Mouse (Mus musculus) urinary bladder, postnatal 14 days (tissue): ENCODE measurements at regions not wholly inside any gene's neighbourhood (a gene's known extent, or its start where the extent isn't known, plus 50 kb on each side); places are given as distances from the start of the nearest gene placed in this dataset.
"Not testable (repeated sequence)": the region's sequence is repeated elsewhere in the genome, so short reads cannot be mapped to it uniquely, and the experiment has no call there.

Experiments used
- DNase-seq: peaks from one replicate; pipeline ENCODE4 v3.0.0; 2021; ENCODE audit warnings: low spot score

GRCm38 (mm10) chr6:102005627-102006026, 567.3 kb downstream of the Cntn3 start:
- no peak for DNase-seq

GRCm38 (mm10) chr6:101998181-101998580, 574.7 kb downstream of the Cntn3 start:
- DNase-seq: no peak

- DNase-seq: no peak
These were observed 575.3 kb downstream of the Cntn3 start for GRCm38 (mm10) chr6:101997629-101998028.

- DNase-seq: no peak
These were observed 580.1 kb downstream of the Cntn3 start for GRCm38 (mm10) chr6:101992815-101993214.

GRCm38 (mm10) chr6:101981656-101982055, 591.2 kb downstream of the Cntn3 start:
- DNase-seq: no peak

GRCm38 (mm10) chr6:101979213-101979612, 593.7 kb downstream of the Cntn3 start:
- no peak for DNase-seq

- no peak for DNase-seq
These were observed 587.2 kb upstream of the Pdzrn3 start for GRCm38 (mm10) chr6:101964941-101965340.

GRCm38 (mm10) chr6:101961476-101961875, 583.8 kb upstream of the Pdzrn3 start:
- DNase-seq: not testable (repeated sequence)

GRCm38 (mm10) chr6:101949681-101950080, 572.0 kb upstream of the Pdzrn3 start:
- DNase-seq: no peak

- DNase-seq: no peak
These were observed 571.3 kb upstream of the Pdzrn3 start for GRCm38 (mm10) chr6:101948950-101949349.

GRCm38 (mm10) chr6:101940266-101940866, 562.7 kb upstream of the Pdzrn3 start:
- no peak for DNase-seq

- DNase-seq: no peak
These were observed 560.8 kb upstream of the Pdzrn3 start for GRCm38 (mm10) chr6:101938393-101938985.

GRCm38 (mm10) chr6:101937467-101938392, 560.0 kb upstream of the Pdzrn3 start:
- DNase-seq: no peak

- no peak for DNase-seq
These were observed 554.1 kb upstream of the Pdzrn3 start for GRCm38 (mm10) chr6:101931768-101932167.

GRCm38 (mm10) chr6:101921686-101922085, 544.0 kb upstream of the Pdzrn3 start:
- no peak for DNase-seq

GRCm38 (mm10) chr6:101921186-101921585, 543.5 kb upstream of the Pdzrn3 start:
- peak; percentile 53 for DNase-seq

- DNase-seq: no peak
These were observed 541.2 kb upstream of the Pdzrn3 start for GRCm38 (mm10) chr6:101918914-101919313.

- no peak for DNase-seq
These were observed 527.3 kb upstream of the Pdzrn3 start for GRCm38 (mm10) chr6:101905029-101905342.

- no peak for DNase-seq
These were observed 526.7 kb upstream of the Pdzrn3 start for GRCm38 (mm10) chr6:101904234-101905028.

- DNase-seq: no peak
These were observed 524.6 kb upstream of the Pdzrn3 start for GRCm38 (mm10) chr6:101902276-101902675.

GRCm38 (mm10) chr6:101898544-101898943, 520.8 kb upstream of the Pdzrn3 start:
- no peak for DNase-seq

- DNase-seq: no peak
These were observed 513.0 kb upstream of the Pdzrn3 start for GRCm38 (mm10) chr6:101890655-101891054.
